Mouse (Mus musculus) forebrain, postnatal 0 days (tissue): ENCODE results near the gene Maml3. TPM values are rescaled to one million over a fixed set of nuclear protein-coding genes. Genes with fewer than 3 reads are reported as not detected.
A peak's percentile ranks its signal among the peaks of the same experiment; 100 is the strongest.

Experiments
- ATAC-seq: fragments of 200-750 bp; cut with Nextera tagmentation; 2 replicates; pipeline ENCODE4 v1.8.0; 2017; ENCODE audit warnings: mild to moderate bottlenecking, moderate library complexity
- DNase-seq: peaks from one replicate; pipeline ENCODE4 v3.0.0-alpha.2; 2015
- H3K27ac ChIP-seq: fragments of 300-500 bp; sonication (generic); 2 replicates; pipeline ENCODE4 v1.5.1; 2014; ENCODE audit warnings: low read depth, mild to moderate bottlenecking, antibody characterized with exemption, low read length, moderate library complexity, mixed read lengths
- H3K27me3 ChIP-seq: fragments of 300-500 bp; sonication (generic); 2 replicates; pipeline ENCODE4 v1.6.1; 2014; ENCODE audit warnings: mild to moderate bottlenecking, low read length, mixed read lengths; ENCODE audit not compliant: insufficient read depth
- H3K36me3 ChIP-seq: fragments of 300-500 bp; sonication (generic); 2 replicates; pipeline ENCODE4 v1.6.1; 2014; ENCODE audit warnings: mild to moderate bottlenecking, moderate library complexity; ENCODE audit not compliant: insufficient read depth
- H3K4me1 ChIP-seq: fragments of 300-500 bp; sonication (generic); 2 replicates; pipeline ENCODE4 v1.6.1; 2014; ENCODE audit warnings: antibody characterized with exemption; ENCODE audit not compliant: insufficient read depth
- H3K4me2 ChIP-seq: fragments of 300-500 bp; sonication (generic); 2 replicates; pipeline ENCODE4 v1.6.1; 2014; ENCODE audit warnings: low read depth, mild to moderate bottlenecking, moderate library complexity
- H3K4me3 ChIP-seq: fragments of 300-500 bp; sonication (generic); 2 replicates; pipeline ENCODE4 v1.5.1; 2014; ENCODE audit warnings: low read depth, low read length, mixed read lengths
- H3K9ac ChIP-seq: fragments of 300-500 bp; sonication (generic); 2 replicates; pipeline ENCODE4 v1.6.1; 2014; ENCODE audit warnings: mild to moderate bottlenecking
- H3K9me3 ChIP-seq: fragments of 300-500 bp; sonication (generic); 2 replicates; pipeline ENCODE4 v1.6.1; 2016; ENCODE audit warnings: low read length
- CTCF ChIP-seq: sonication (generic); IDR thresholded peaks from 2 replicates; pipeline ENCODE4 v1.5.1; 2016; ENCODE audit warnings: antibody characterized with exemption, control low read depth, low read depth
- WGBS: fragments of 180-500 bp; shearing (Covaris S2); extraction: QIAGEN DNeasy Blood & Tissue Kit; methylation state at CpG from one replicate; pipeline ENCODE4 v1.1.7; 2014; 5-methylcytosine and 5-hydroxymethylcytosine counted together
- polyA plus RNA-seq: library from polyadenylated mRNA; unstranded; fragments of >200 nt; fragmentation: Nextera tagmentation; extraction: Ambion mirVana; gene quantifications from 2 replicates; pipeline ENCODE4 v1.2.1, GENCODE M21; 2015
- total RNA-seq: library from RNA; depleted of rRNA; stranded (reverse); fragments of >200 nt; gene quantifications from 2 replicates; pipeline ENCODE4 v1.2.3, GENCODE M21; 2014

The Maml3 gene
- total and polyA plus RNA-seq, 2 experiments from 2014 or later: 3.1 to 14.9 TPM

GRCm38 (mm10) chr3:51889776-51890175 lies 215.1 kb downstream of the Maml3 start:
- no peak overlapping the region for H3K9ac ChIP-seq
- H3K27me3 ChIP-seq: no peaks in the 10 kb centered on the region
- no peak overlapping the region for H3K4me2 ChIP-seq
- peak; percentile 93 for DNase-seq
- peak overlapping the region; percentile 68 for H3K27ac ChIP-seq
- H3K4me3 ChIP-seq: no peak overlapping the region
- TF ChIP-seq CTCF: no peak; the same call in 1 of the 2 replicates
- no peaks in the 10 kb centered on the region for H3K36me3 ChIP-seq
- 20% methylated on average over 5 of the region's 5 CpGs for WGBS
- no peaks in the 10 kb centered on the region for H3K9me3 ChIP-seq
- peak; percentile 91 for ATAC-seq
- H3K4me1 ChIP-seq: peaks cover 25% of the 10 kb centered on the region

DNA sequence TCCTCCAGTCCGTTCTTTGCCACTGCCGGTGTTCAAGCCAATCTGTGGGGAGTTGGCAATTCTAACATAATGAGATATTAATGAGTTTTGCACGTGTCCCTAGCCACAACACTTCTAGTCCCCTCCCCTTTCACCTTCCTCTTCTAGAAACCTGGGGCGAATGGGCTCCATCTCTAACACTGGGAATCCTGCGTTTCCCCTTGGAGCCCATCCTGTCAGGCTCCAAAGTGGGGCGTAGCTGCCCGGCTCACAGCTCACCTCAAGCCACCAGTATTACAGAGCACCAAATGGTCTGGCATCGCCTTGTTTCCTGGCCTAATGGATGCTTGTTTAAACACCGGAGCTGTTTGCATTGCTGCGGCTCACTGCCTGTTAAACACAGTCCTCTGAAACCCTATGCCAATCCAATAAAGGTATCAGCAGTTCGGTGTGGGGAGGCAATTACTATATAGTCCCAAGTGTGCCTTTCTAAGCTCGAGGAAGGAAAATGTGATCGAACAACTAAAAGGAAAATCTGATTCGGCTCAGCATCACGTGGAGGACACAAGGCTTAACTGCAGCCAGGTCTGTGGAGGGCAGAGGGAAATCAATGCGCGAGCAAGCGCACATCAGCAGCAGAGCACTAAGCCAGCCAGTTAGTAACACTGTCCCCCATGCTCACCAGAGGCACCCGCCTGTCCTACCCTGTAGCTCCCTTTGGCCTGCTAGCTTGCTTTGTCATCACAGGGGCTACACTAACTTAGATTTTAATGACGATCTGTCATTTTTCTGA lies 216.0 kb downstream of the Maml3 start:
- H3K9ac ChIP-seq: peak overlapping the region; percentile 35; the same call in 1 of the 2 replicates
- ATAC-seq (peak; percentile 67), DNase-seq (peak; percentile 64)
- H3K4me3 ChIP-seq: no peak overlapping the region
- no peaks in the 10 kb centered on the region for H3K9me3 ChIP-seq
- H3K27ac ChIP-seq: peak overlapping the region; percentile 68
- peak overlapping the region; percentile 20; the same call in 1 of the 2 replicates for H3K4me2 ChIP-seq
- TF ChIP-seq CTCF: 0 out of 2 replicates have a peak, but pooled peaks have one; percentile 2
- 8% methylated on average over 20 of the region's 20 CpGs for WGBS
- H3K27me3 ChIP-seq: no peaks in the 10 kb centered on the region
- H3K36me3 ChIP-seq: no peaks in the 10 kb centered on the region
- peaks cover 25% of the 10 kb centered on the region for H3K4me1 ChIP-seq

DNA sequence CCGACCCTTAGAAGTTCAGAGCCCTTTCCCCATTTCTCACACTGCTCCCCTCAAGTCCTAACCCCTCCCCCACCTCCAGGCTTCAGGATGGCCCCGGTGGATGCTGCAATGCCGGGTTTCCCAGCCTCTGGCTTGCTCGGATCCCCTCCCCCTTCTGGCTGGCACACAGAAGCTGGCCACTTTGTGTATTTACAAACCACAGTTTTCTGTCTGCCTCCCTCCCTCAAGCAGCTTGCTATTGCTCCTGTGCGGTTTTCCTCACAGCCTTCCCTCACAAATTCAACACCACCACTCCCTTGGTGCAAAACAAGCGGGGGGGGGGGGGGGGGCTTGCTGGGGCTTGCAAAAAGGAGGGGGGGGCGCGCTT lies 216.6 kb downstream of the Maml3 start:
- Histone ChIP-seq H3K27ac (peak overlapping the region; percentile 68), H3K9ac (peak overlapping the region; percentile 35; the same call in 1 of the 2 replicates), H3K4me3 (no peak overlapping the region), H3K36me3 (no peaks in the 10 kb centered on the region), H3K9me3 (no peaks in the 10 kb centered on the region), H3K4me2 (peak overlapping the region; percentile 20; the same call in 1 of the 2 replicates), H3K27me3 (no peaks in the 10 kb centered on the region), H3K4me1 (peaks cover 25% of the 10 kb centered on the region)
- DNase-seq: no peak
- no peak for TF ChIP-seq CTCF
- under 1% methylated on average over 7 of the region's 8 CpGs for WGBS
- ATAC-seq: peak; percentile 14; the same call in 1 of the 2 replicates

GRCm38 (mm10) chr3:51885920-51886319 lies 219.0 kb downstream of the Maml3 start:
- H3K9me3 ChIP-seq: no peaks in the 10 kb centered on the region
- ATAC-seq (no peak), DNase-seq (no peak)
- no peak overlapping the region for H3K4me3 ChIP-seq
- no peaks in the 10 kb centered on the region for H3K27me3 ChIP-seq
- no peak overlapping the region for H3K9ac ChIP-seq
- H3K4me2 ChIP-seq: no peak overlapping the region
- peak overlapping the region; percentile 64 for H3K27ac ChIP-seq
- no peak for TF ChIP-seq CTCF
- WGBS: 52% methylated on average over 5 of the region's 5 CpGs
- H3K36me3 ChIP-seq: no peaks in the 10 kb centered on the region
- peaks cover 25% of the 10 kb centered on the region for H3K4me1 ChIP-seq

GRCm38 (mm10) chr3:51885487-51885886 lies 219.4 kb downstream of the Maml3 start:
- no peak for ATAC-seq

GRCm38 (mm10) chr3:51881981-51882380 lies 222.9 kb downstream of the Maml3 start:
- Histone ChIP-seq H3K9ac (no peak overlapping the region), H3K4me3 (no peak overlapping the region), H3K4me1 (peaks cover 8% of the 10 kb centered on the region; the same call in 1 of the 2 replicates), H3K36me3 (no peaks in the 10 kb centered on the region), H3K27ac (no peak overlapping the region), H3K4me2 (no peak overlapping the region), H3K27me3 (no peaks in the 10 kb centered on the region), H3K9me3 (no peaks in the 10 kb centered on the region)
- no peak for DNase-seq
- 69% methylated on average over 10 of the region's 10 CpGs for WGBS
- TF ChIP-seq CTCF: no peak
- ATAC-seq: no peak

More at GRCm38 (mm10) chr3:51885487-51885886, 219.4 kb downstream of the Maml3 start:
- no peak overlapping the region for H3K4me3 ChIP-seq
- peak overlapping the region; percentile 50 for H3K27ac ChIP-seq
- WGBS: 77% methylated on average over 5 of the region's 5 CpGs
- no peak overlapping the region for H3K9ac ChIP-seq
- no peaks in the 10 kb centered on the region for H3K36me3 ChIP-seq
- peaks cover 25% of the 10 kb centered on the region for H3K4me1 ChIP-seq
- TF ChIP-seq CTCF: no peak
- H3K4me2 ChIP-seq: no peak overlapping the region
- no peaks in the 10 kb centered on the region for H3K9me3 ChIP-seq
- no peak for DNase-seq
- no peaks in the 10 kb centered on the region for H3K27me3 ChIP-seq

DNA sequence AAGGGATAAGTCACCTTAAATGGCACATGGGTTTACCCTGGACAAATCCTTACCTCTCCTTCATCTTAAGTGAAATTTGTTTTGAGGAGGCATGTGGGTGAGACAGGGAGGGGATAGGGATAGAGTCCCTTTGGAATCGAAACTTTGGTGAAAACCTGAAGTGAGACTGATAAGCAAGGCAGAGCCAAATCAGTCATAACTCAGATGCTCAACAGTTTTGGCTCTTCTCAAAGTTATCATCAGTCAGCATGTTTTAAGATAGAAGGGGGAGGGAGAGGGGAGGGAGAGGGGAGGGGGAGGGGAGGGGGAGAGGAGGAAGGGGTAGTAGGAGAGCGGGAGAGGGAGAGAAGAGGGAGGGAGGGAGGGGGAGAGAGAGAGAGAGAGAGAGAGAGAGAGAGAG lies 223.5 kb downstream of the Maml3 start:
- 61% methylated on average over 2 of the region's 2 CpGs for WGBS
- Histone ChIP-seq H3K9me3 (no peaks in the 10 kb centered on the region), H3K9ac (no peak overlapping the region), H3K4me3 (no peak overlapping the region), H3K4me1 (peaks cover 8% of the 10 kb centered on the region; the same call in 1 of the 2 replicates), H3K36me3 (no peaks in the 10 kb centered on the region), H3K27me3 (no peaks in the 10 kb centered on the region), H3K4me2 (no peak overlapping the region), H3K27ac (no peak overlapping the region)
- no peak for DNase-seq
- TF ChIP-seq CTCF: no peak
- ATAC-seq: no peak
